Mouse (Mus musculus) neural tube, embryonic 11.5 days (tissue): ENCODE results near the gene Rab3a. TPM values are rescaled to one million over a fixed set of nuclear protein-coding genes. Genes with fewer than 3 reads are reported as not detected.
A peak's percentile ranks its signal among the peaks of the same experiment; 100 is the strongest.

ENCODE experiments used
- ATAC-seq: fragments of 200-750 bp; cut with Nextera tagmentation; 2 replicates; pipeline ENCODE4 v1.8.0; 2017; ENCODE audit warnings: moderate number of reproducible peaks, mild to moderate bottlenecking, moderate TSS enrichment, moderate library complexity; ENCODE audit not compliant: insufficient read depth, low FRiP score, low TSS enrichment
- DNase-seq: peaks from one replicate; pipeline ENCODE4 v3.0.0-alpha.2; 2015; ENCODE audit warnings: low spot score
- H3K27ac ChIP-seq: fragments of 300-500 bp; sonication (generic); 2 replicates; pipeline ENCODE4 v1.5.1; 2014; ENCODE audit warnings: low read depth, mild to moderate bottlenecking, low read length
- H3K27me3 ChIP-seq: fragments of 300-500 bp; sonication (generic); 2 replicates; pipeline ENCODE4 v1.6.1; 2014; ENCODE audit warnings: mild to moderate bottlenecking, low read length, mixed read lengths; ENCODE audit not compliant: control insufficient read depth, insufficient read depth
- H3K36me3 ChIP-seq: fragments of 300-500 bp; sonication (generic); 2 replicates; pipeline ENCODE4 v1.6.1; 2014; ENCODE audit warnings: mild to moderate bottlenecking, low read length, moderate library complexity, mixed read lengths; ENCODE audit not compliant: control insufficient read depth, insufficient read depth
- H3K4me1 ChIP-seq: fragments of 300-500 bp; sonication (generic); 2 replicates; pipeline ENCODE4 v1.6.1; 2014; ENCODE audit warnings: low read length, mixed read lengths; ENCODE audit not compliant: control insufficient read depth, insufficient read depth
- H3K4me2 ChIP-seq: fragments of 300-500 bp; sonication (generic); 2 replicates; pipeline ENCODE4 v1.6.1; 2014; ENCODE audit warnings: low read depth, mild to moderate bottlenecking, moderate library complexity
- H3K4me3 ChIP-seq: fragments of 300-500 bp; sonication (generic); 2 replicates; pipeline ENCODE4 v1.5.1; 2014; ENCODE audit warnings: low read depth, low read length
- H3K9ac ChIP-seq: fragments of 300-500 bp; sonication (generic); 2 replicates; pipeline ENCODE4 v1.6.1; 2014; ENCODE audit warnings: mild to moderate bottlenecking, low read length
- H3K9me3 ChIP-seq: fragments of 300-500 bp; sonication (generic); 2 replicates; pipeline ENCODE4 v1.6.1; 2016; ENCODE audit warnings: low read length; ENCODE audit not compliant: control insufficient read depth
- WGBS: fragments of 180-500 bp; shearing (Covaris S2); extraction: QIAGEN DNeasy Blood & Tissue Kit; methylation state at CpG from one replicate; pipeline ENCODE4 v1.1.7; 2014; 5-methylcytosine and 5-hydroxymethylcytosine counted together
- polyA plus RNA-seq: library from polyadenylated mRNA; unstranded; fragments of >200 nt; fragmentation: Nextera tagmentation; extraction: Ambion mirVana; gene quantifications from 2 replicates; pipeline ENCODE4 v1.2.1, GENCODE M21; 2014

Gene Rab3a
- polyA plus RNA-seq, 1 experiment from 2014 or later = 111 TPM

DNA sequence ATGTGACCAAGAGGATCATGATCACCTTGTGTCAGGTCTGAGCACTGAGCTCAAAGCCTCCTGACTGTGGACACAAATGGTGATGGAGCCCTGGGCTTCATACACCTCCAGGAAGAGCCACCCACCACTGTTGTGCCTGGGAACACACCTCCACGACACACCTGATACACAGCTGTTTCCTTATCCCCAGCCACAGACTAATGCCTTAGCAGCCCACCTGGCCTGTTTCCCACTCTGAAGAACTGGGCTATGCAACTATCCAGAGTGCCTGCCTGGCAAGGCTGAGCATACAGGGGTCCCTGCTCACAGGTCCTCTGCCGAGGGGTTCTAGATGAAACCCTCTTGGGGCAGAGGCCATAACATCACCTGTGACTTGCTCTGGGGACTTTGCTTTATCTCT, 39.7 kb downstream of the Rab3a start:
- Histone ChIP-seq H3K4me1 (peaks cover 34% of the 10 kb centered on the region), H3K36me3 (no peaks in the 10 kb centered on the region), H3K9me3 (no peaks in the 10 kb centered on the region), H3K9ac (no peak overlapping the region), H3K4me3 (no peak overlapping the region), H3K27ac (no peak overlapping the region), H3K27me3 (peaks cover 23% of the 10 kb centered on the region), H3K4me2 (no peak overlapping the region)
- ATAC-seq (no peak), DNase-seq (no peak)
- WGBS = 92% methylated on average over 2 of the region's 2 CpGs

DNA sequence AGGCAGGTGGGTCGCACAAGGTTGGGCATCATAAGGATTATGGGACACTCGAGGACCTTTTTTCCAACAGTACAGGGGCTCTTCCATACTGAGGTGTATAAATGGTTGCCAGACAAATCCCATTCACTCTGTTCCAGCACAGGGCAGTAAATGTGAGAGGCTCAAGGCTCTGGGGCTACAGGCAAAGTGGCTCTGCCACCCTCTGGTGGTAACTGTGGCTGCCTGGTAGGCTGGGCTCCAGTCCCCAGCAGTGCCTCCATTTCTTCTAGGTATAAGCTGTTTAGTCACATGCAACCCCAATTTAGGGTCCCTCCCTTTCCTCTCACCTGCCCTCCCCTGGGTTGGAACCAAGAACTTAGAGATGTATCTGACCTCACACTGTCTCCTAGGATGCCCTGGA, 40.9 kb downstream of the Rab3a start:
- H3K27ac ChIP-seq = no peak overlapping the region
- no peak overlapping the region for H3K9ac ChIP-seq
- H3K4me3 ChIP-seq = no peak overlapping the region
- H3K27me3 ChIP-seq = peaks cover 33% of the 10 kb centered on the region
- 82% methylated on average over 2 of the region's 2 CpGs for WGBS
- H3K36me3 ChIP-seq = no peaks in the 10 kb centered on the region
- H3K4me2 ChIP-seq = no peak overlapping the region
- H3K9me3 ChIP-seq = no peaks in the 10 kb centered on the region
- peaks cover 34% of the 10 kb centered on the region for H3K4me1 ChIP-seq
- DNase-seq (no peak), ATAC-seq (no peak)

DNA sequence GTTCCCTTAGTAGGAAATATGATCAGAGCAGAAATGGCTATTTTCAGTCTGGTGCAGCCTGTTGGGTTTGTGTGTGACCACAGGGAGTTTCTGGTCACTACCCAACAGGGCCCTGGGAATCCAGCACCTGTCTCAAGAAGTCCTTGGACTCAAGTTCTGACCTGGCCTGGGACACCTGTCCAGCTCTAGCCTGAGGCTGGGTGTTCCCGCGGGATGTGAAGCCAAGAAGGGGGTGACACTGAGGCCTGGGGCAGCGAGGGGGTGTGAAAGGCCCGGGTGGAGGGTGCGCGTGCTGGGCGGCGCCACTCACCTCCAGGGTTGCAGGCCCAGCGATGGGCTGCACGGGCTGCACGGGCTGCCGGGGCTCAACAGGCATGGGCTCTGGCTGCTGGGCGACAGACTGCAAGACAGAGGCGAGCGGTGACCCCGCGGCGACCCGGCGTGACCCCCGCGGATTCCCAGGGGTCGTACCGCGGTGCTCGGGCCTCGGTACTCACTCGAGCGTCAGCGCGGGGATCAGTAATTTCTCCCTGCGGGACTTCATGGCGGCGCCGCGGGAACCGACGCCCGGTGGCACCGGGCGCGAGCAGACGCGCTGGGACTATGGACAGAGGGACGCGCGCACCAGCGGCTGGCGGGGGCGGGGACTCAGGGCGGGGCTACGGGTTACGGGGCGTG, 42.1 kb downstream of the Rab3a start:
- 2% methylated on average over 53 of the region's 54 CpGs for WGBS

DNA sequence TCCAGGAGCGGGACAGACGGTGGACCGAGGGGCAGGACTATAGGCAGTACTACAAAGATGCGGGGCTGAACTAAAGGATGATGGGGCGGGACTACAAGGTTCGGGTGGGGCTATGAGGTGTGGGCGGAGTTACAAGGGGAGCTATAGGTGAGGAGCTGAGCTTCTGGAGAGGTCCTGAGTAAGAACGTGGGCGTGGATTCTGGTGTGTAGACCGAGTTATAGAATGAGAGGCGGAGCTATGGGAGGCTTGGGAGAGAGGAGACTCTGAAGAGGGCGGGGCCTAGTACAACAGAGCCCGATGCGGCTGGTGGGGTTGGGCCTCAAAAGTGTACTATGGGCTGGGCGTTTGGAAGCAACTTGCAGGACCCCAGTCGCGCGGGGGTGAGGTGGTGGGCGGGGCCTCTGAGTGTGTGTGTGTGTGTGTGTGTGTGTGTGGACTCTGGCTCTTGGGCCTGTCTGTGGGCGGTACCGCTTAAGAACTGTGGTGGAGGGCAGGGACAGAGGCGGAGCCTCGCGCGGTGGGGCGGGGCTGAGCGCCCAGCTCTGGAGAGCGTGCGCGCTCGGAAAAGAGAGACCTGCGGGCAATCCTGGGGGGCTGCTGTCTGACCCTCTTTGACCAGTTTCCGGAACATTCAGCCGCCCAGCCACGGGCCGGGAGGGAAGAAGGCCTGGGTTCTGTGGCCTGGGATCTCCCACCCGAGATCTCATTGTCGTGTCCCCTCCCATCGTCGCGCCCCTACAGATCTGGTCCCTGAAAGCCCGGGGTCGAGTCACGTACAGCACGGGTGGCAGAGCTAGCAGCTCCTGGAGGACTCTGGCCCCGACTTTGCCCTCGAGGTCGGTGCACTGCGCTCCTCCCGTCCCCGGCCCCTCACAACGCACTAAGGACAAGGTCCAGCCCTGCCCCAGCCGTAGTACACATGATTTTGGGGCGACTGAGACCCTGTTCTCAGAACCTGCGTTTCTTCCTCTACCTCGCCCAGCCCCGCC, 42.9 kb downstream of the Rab3a start:
- Histone ChIP-seq H3K4me1 (peaks cover 24% of the 10 kb centered on the region), H3K36me3 (no peaks in the 10 kb centered on the region), H3K27ac (peak overlapping the region; percentile 39; the same call in 1 of the 2 replicates), H3K9ac (peak overlapping the region; percentile 61), H3K4me3 (peak overlapping the region; percentile 52), H3K27me3 (peaks cover 36% of the 10 kb centered on the region), H3K9me3 (no peaks in the 10 kb centered on the region), H3K4me2 (peak overlapping the region; percentile 65)
- under 1% methylated on average over 49 of the region's 57 CpGs for WGBS
- ATAC-seq (peak; percentile 79), DNase-seq (peak; percentile 89)

More for the DNA sequence above, 42.1 kb downstream of the Rab3a start:
- Histone ChIP-seq H3K4me2 (peak overlapping the region; percentile 65), H3K27me3 (peaks cover 36% of the 10 kb centered on the region), H3K4me3 (peak overlapping the region; percentile 52), H3K4me1 (peaks cover 27% of the 10 kb centered on the region), H3K9ac (peak overlapping the region; percentile 61), H3K27ac (peak overlapping the region; percentile 39; the same call in 1 of the 2 replicates), H3K9me3 (no peaks in the 10 kb centered on the region), H3K36me3 (no peaks in the 10 kb centered on the region)
- no peak for ATAC-seq
- DNase-seq = no peak

DNA sequence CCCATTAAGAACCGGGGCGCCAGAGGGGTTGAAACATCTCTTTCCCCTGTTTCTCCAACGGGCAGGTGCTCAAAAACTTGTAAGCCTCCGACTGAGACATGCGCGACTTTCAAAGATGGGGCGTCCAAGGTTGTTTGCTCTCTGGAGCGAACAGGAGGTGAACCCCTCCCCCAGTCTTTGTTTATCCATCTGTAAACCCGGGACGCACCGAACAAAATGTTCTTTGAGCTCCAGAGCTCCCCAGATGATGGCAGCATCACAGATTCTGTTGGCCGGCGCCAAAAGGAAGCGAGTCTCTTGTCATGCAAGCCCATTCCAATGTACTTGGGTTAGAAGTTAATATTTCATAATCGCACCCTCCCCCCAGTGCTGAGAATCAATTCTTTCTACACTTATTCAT, 43.8 kb downstream of the Rab3a start:
- H3K4me2 ChIP-seq = peak overlapping the region; percentile 65; the same call in 1 of the 2 replicates
- peak overlapping the region; percentile 52 for H3K4me3 ChIP-seq
- H3K27ac ChIP-seq = no peak overlapping the region
- H3K9ac ChIP-seq = no peak overlapping the region
- no peak for ATAC-seq
- peaks cover 16% of the 10 kb centered on the region for H3K4me1 ChIP-seq
- peaks cover 39% of the 10 kb centered on the region for H3K27me3 ChIP-seq
- H3K9me3 ChIP-seq = no peaks in the 10 kb centered on the region
- WGBS = 14% methylated on average over 15 of the region's 15 CpGs
- no peak for DNase-seq
- no peaks in the 10 kb centered on the region for H3K36me3 ChIP-seq

DNA sequence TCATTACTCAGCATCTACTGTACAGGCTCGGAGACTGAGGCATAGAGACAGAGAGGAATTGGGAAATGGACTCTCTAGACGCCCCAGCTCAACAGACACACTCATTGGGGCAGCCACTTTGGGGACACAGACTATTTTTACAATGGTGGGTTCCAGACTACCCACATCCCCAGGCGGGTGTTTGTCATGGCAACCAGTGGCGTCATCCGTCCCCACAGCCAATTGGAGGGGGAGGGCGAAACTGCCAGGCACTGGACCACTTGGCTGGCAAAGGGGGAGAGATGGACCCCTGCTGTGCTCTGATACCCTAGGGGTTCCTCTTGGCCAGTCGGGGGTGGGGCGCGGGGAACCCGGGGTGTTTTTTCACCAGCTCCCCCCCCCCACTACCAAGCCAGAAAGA, 46.2 kb downstream of the Rab3a start:
- Histone ChIP-seq H3K36me3 (no peaks in the 10 kb centered on the region), H3K4me3 (no peak overlapping the region), H3K27ac (no peak overlapping the region), H3K4me2 (no peak overlapping the region), H3K9me3 (no peaks in the 10 kb centered on the region), H3K4me1 (peaks cover 24% of the 10 kb centered on the region), H3K27me3 (peaks cover 55% of the 10 kb centered on the region), H3K9ac (no peak overlapping the region)
- WGBS = 50% methylated on average over 10 of the region's 10 CpGs
- DNase-seq (no peak), ATAC-seq (no peak)

DNA sequence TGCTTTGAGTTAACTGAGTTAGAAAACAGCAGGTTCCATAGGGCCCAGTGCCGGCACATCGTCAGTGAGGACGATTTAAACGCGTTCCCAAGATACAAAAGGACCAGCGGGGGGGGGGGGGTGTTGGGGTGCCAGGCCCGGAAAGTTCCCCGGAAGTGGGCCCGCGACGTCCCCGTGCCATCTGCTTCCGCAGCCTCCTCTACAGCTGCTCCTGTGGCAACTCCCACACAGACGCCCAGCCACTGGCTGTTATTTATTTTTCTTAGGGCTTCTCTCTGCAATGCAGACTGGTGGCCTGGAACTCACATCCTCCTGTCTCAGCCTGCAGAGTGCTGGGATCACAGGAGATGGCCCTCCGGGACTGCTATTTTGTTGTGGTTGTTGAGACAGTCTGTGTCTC, 46.7 kb downstream of the Rab3a start:
- Histone ChIP-seq H3K36me3 (no peaks in the 10 kb centered on the region), H3K4me1 (peaks cover 23% of the 10 kb centered on the region), H3K27ac (no peak overlapping the region), H3K9me3 (no peaks in the 10 kb centered on the region), H3K9ac (no peak overlapping the region), H3K27me3 (peaks cover 58% of the 10 kb centered on the region), H3K4me2 (no peak overlapping the region), H3K4me3 (no peak overlapping the region)
- WGBS = 43% methylated on average over 15 of the region's 15 CpGs
- DNase-seq (no peak), ATAC-seq (no peak)

DNA sequence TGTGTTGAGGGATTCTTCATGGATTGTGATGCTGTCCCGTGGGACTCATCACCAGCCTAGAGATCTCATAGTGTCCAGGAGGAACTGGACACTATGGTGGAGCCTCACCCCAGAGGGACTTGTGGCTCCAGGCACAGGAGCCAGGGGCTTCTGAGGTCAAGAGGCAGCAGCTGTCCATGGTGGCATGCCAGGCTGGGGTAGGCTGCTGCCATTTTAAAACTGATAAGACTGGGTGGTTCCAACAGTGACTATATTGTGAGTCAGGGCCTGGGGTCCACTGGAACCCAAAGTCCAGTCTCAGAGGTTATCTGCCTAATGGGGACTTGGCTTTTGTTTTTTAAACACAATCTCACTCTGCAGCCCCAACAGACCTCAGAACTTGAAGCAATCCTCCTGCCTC, 47.4 kb downstream of the Rab3a start:
- DNase-seq (no peak), ATAC-seq (no peak)
- 78% methylated on average over 1 of the region's 1 CpGs for WGBS
- Histone ChIP-seq H3K27ac (no peak overlapping the region), H3K4me3 (no peak overlapping the region), H3K36me3 (no peaks in the 10 kb centered on the region), H3K9ac (no peak overlapping the region), H3K9me3 (no peaks in the 10 kb centered on the region), H3K27me3 (peaks cover 57% of the 10 kb centered on the region), H3K4me2 (no peak overlapping the region), H3K4me1 (peaks cover 17% of the 10 kb centered on the region)
